Mouse (Mus musculus) thymus, postnatal 14 days (tissue): ENCODE data around the gene Sorbs2.

Source experiments
- DNase-seq: peaks from one replicate; pipeline ENCODE4 v3.0.0; 2021

The Sorbs2 gene

GRCm38 (mm10) chr8:45507634-45508321 lies at the start of gene Sorbs2:
Sorbs2 (plus strand) TSS chr8:45507788.
- DNase-seq, result no peak

GRCm38 (mm10) chr8:45457874-45458273 lies 49.7 kb upstream of the Sorbs2 start:
- no peak for DNase-seq

GRCm38 (mm10) chr8:45469006-45469405 lies 38.6 kb upstream of the Sorbs2 start:
- no peak for DNase-seq

- no peak for DNase-seq
These were observed 37.9 kb upstream of the Sorbs2 start for GRCm38 (mm10) chr8:45469507-45470178.

DNA sequence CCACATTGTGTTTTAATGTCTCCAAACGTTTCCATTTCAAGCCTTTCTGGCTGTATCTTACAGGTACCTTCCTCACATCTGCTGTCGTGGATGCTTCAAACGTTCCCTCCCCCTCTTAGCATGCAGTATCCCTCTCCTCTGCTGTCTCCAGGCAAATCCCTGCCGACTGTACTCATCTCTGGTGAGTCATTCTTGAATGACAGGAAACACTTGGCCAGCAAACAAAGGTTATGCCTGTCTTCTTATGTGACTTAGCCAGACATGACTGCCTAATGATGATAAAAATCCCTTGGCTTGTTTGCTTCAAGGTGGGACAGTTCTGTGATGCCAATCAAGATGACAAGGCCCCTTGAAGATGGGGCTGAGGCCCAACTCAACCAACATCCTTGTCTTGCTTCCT lies 26.7 kb upstream of the Sorbs2 start:
- DNase-seq, result no peak

DNA sequence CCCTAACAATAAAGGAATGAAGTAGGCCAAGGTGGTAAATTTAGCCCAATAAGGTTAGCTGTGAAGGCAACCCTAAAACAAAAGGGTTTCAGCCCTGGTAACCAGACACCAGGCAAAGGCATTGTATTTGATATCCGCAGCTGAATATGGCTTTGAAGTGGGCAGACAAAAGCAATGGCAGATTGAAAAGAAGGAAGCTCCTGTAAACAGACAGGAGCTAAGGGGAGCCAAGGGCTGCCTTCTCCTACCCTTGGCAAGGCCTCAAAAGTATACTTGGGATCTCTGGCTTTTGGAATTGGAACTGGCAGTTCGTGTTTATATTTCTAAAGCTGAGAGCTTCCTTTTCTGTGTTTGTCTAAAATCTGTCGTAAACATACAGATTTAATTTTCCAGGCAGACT lies 21.3 kb upstream of the Sorbs2 start:
- no peak for DNase-seq

DNA sequence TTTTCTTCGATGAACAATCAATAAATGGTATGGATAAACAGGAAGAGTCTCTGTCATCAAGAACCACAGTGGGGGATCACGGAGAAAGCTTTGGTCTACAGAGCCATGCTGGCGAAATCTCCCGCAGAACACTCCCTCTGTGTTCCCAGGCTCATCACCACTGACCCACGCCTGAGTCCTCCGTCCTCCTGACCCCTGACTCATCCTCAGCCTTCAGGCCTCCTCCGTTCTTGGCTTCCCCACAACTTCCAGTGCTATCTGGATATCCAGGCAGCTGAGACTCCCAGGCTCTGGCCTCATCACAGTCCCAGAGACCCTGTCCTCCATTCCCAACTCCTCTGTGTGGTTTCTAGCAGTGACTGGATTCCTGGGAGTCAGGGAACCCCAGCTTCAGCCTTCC lies 3.6 kb upstream of the Sorbs2 start:
- no peak for DNase-seq

DNA sequence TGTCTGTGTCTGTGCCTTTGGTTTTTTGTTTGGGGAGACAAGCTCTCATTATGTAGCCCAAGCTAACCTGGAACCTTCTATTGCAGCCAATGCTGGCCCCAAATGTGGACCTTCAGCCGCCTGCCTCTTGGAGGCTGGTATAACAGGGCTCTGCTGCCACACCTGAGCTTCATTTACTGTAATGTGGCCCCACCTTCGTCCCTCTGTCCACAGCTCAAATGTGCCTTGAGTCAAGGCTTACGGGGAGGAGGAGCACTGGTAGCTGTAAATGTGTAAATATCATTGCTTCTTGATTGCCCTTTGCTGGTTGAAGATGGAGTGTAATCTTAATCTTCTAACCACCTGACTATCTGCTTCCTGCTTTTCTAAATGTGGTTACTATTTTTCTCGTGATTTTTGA lies 1.2 kb upstream of the Sorbs2 start:
- DNase-seq, result no peak

DNA sequence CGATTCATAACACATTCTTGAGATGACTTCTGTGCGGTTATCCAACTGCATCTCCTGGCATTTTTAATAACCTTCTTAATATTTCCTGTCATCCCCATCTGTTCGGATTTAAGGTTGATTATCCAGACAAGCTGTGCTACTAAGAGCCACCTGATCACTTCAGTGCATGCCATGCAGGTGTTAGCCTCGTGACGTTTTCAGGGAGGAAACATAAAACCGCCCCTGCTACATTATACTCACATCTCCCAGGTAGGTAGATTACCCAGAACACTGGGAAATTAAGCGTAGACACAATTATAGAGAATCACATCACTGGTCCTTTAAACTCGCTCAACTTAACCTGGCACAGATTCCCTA lies 333 bp upstream of the Sorbs2 start:
- no peak for DNase-seq

GRCm38 (mm10) chr8:45508521-45509104 lies 1.0 kb downstream of the Sorbs2 start:
- no peak for DNase-seq

DNA sequence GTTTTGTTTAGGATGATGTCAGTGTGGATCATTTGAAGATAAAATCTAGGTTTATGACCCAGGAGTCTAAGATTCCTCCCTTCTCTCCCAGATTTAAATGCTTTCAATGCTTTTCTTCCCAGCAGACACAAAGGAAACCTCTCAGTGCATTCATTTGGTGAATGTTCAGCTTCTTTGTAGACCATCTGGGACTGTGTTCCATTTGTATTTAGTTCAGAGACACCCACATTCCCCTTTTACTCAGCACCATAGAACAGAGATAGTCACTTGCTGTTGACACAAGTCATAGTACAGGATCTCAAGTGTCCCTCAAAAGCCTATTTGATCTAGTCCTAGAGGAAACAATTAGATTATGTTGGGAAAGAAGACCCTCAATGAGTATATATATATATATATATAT lies 4.8 kb downstream of the Sorbs2 start:
- no peak for DNase-seq

GRCm38 (mm10) chr8:45521595-45521994 lies 14.0 kb downstream of the Sorbs2 start:
- DNase-seq, result no peak

- no peak for DNase-seq
These were observed 20.1 kb downstream of the Sorbs2 start for GRCm38 (mm10) chr8:45527708-45528107.

DNA sequence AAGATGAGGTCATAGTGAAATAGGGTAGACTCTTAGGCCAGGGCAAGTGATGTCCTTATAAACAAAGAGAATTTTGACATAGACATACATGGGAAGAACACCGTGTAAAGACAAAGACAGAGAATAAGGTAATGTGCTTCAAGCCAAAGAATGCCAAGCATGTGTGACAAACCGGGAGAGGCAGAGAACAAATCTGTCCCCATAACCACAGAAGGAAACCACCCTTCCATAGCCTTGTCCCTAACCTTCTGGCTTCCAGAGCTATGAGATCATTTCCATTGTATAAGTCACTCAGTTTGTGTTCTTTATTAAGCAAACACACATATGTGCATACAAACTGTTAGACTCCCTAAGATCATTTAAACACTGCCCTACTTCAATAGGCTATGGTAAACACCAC lies 21.3 kb downstream of the Sorbs2 start:
- DNase-seq, result no peak

GRCm38 (mm10) chr8:45536578-45536977 lies 29.0 kb downstream of the Sorbs2 start:
- DNase-seq, result no peak

GRCm38 (mm10) chr8:45540513-45540912 lies 32.9 kb downstream of the Sorbs2 start:
- DNase-seq, result no peak

DNA sequence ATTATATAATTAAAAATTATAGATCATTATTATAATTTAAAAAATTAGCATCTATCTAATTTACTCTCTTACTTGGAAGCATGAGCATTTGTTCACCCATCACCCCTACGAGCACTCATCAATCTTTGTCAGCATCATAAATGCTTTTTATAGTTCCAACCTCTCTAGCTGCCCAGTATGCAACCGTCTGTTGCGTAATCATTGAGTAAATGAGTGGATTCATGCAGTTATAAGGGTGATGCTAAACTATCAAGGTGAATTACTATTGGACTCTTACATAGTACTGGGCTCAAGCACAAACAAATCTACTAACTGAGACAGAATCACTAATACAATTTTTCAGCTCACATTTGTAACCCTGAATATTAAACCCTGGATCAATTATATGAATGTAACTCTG lies 44.6 kb downstream of the Sorbs2 start:
- no peak for DNase-seq

GRCm38 (mm10) chr8:45554627-45555026 lies 47.0 kb downstream of the Sorbs2 start:
- DNase-seq, result no peak

- DNase-seq, result no peak
These were observed 50.3 kb downstream of the Sorbs2 start for GRCm38 (mm10) chr8:45557936-45558335.

DNA sequence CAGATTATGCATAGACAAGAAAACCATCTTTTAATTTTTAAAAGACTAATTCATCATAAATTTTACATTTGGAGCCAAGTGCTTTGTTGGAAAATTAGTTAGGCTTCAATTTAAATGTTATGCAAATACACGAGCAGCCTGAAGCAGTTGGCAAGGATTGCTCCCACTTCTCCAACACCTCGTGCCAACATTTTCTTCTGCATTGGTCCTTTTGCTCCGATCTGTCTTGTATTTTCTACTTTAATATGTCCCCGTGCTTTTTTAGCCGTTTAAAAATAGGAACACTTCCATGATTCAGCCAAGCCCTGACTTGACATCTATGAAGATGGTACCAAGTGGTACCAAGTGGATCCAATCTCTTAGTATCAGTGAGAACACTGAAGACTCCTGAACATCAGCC lies 50.8 kb downstream of the Sorbs2 start:
- no peak for DNase-seq

GRCm38 (mm10) chr8:45559176-45559820 lies 51.7 kb downstream of the Sorbs2 start:
- DNase-seq, result no peak

GRCm38 (mm10) chr8:45565189-45565588 lies 57.6 kb downstream of the Sorbs2 start:
- no peak for DNase-seq

GRCm38 (mm10) chr8:45570117-45570516 lies 62.5 kb downstream of the Sorbs2 start:
- no peak for DNase-seq
